Mouse (Mus musculus): ENCODE measurements around the gene Nrbf2.
A peak's percentile ranks its signal among the peaks of the same experiment; 100 is the strongest.

The Nrbf2 gene

DNA sequence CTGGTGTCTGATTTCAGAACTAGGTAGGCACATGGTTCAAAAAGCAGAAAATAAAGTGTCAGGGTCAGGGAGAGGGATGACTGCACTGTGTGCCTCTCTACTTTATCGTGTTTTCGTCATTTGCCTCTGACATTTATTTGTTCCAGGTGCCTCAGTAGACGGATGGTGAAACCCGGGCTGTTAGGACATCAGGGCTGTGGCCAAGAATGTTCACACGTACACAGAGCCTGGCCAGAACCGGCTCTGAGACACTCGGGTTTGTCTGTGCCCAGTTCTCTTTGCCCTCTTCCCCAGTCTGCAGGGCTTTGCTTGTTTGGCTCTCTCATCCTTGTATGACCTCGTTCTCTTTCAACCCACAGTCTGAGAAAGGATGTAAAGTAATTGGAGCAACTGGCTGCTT, 6.0 kb upstream of the Nrbf2 start:
- no peak for DNase-seq

DNA sequence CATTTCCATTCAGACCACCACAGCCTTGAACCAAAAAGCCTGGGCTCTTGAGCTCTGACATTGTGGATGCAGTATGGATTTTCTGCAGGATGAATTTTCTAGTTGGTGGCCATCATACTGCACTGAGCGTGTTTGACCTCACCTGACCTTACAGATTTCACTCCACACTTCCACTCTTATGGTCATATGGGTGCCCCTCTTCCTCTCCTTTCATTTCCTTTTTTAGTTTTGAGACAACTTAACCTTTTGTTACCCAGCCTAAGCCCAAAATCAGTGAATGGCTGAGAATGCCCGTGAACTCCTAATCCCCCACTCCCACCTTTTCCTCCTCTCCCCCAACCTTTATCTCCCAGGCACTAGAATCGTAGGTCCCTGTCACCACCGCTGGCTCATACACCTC, 5.5 kb upstream of the Nrbf2 start:
- no peak for DNase-seq

DNA sequence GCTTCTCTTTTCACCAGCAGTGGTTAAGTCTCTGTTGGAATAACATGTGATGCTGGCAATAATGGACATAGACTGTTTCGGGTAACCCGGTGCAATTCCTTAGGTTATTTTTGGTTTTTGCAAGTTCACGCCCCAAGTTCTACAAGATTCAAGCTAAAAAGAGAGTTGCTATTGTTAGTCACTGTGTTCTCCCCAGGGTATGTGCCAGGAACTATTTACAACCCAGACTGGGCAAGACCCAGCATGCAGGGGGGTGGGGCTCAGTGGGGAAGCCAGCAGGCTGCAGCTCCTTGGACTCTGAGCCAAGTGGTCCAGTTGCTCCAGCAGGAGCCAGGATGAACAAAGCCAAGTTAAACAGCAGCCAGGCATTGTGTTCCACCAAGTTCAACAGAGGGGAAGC, 2.8 kb upstream of the Nrbf2 start:
- no peak for DNase-seq

DNA sequence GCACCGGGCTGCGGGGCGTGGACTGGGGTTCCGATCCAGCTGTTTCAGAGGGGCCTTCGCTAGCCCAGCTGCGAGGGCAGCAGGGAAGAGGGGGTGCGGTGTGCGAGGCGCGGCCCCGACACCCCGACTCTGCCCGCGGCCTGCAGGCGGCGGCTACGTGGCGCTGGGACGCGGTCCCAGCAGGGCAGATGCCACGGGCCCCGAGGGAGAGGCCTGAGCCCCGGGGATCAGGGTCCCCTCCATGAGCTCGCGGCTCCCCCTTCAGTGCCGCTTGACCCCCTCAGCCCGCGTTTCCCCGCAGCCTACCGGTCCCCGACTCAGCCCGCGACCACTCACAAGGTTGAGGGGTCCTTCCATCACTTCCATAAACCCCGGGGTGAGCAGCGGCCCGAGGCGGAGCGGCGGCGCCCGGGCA, 337 bp downstream of the Nrbf2 start:
- peak; percentile 68 for DNase-seq

- DNase-seq = peak; percentile 10
Measured at GRCm38 (mm10) chr10:67284311-67284710, 794 bp downstream of the Nrbf2 start.

- DNase-seq = no peak
Measured at GRCm38 (mm10) chr10:67283516-67283915, 1.6 kb downstream of the Nrbf2 start.

DNA sequence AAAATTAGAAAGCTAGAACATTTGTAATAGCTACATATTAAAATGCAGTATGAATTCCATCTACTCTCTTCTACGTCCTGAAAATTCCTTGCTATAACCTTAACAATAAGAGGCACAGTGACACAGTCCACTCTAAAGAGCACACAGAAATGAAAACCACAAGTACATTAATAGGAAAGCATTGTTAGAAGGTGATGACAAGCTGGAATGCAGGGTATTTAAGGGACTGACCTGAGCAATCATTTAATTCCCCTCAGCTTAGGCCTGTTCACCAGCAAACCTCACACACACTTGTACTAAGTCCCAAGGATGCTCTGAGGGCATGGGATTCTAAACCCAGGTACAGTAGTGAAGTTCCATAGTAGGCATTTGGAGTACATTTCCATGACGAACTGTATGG, 2.6 kb downstream of the Nrbf2 start:
- no peak for DNase-seq

- DNase-seq = no peak
Measured at GRCm38 (mm10) chr10:67281852-67282251, 3.3 kb downstream of the Nrbf2 start.

- no peak for DNase-seq
Measured at GRCm38 (mm10) chr10:67275916-67276315, 9.2 kb downstream of the Nrbf2 start.

GRCm38 (mm10) chr10:67264852-67265251, 20.3 kb downstream of the Nrbf2 start:
- peak; percentile 49 for DNase-seq

- DNase-seq = no peak
Measured at GRCm38 (mm10) chr10:67253115-67253514, 32.0 kb downstream of the Nrbf2 start.

DNA sequence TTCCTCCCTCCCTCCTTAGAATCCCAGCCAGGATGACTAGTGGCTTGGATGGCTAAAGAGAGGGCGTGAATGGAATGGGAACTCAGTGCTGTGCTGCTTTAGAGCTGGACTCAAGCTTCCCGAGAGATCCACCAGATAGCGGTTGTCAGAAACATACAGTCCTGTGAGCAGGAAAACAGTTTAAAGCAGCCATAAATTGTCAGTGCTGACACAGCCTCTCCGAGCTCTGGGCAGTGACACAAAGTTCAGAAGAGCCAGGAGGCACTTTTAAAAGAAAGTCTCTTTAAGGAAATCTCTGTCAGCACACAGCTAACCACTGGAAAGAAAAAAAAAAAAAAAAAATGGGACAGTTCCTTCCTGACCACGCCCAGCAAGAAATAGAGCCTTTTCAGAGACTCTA, 32.8 kb downstream of the Nrbf2 start:
- no peak for DNase-seq

DNA sequence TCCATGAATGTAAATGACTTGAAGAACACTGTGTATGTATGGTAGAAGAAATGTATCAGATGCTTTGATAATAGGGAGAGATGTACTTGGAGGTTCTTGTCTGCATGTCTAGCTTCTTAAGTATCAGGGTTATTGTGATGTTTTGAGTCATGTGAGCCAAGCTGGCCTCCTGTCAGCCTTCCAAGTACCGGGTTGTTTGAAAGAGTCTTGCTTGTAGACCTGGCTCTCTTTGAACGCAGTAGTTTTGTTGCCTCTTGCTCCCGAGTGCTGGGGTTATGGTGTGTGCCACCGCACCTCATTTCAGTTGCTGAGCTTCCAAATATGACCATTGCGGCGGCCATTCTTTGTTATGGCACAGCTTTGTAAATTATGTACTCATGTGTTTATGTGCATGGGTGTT, 34.3 kb downstream of the Nrbf2 start:
- no peak for DNase-seq

GRCm38 (mm10) chr10:67249486-67249885, 35.6 kb downstream of the Nrbf2 start:
- no peak for DNase-seq

GRCm38 (mm10) chr10:67247145-67247544, 38.0 kb downstream of the Nrbf2 start:
- peak; percentile 82 for DNase-seq

DNA sequence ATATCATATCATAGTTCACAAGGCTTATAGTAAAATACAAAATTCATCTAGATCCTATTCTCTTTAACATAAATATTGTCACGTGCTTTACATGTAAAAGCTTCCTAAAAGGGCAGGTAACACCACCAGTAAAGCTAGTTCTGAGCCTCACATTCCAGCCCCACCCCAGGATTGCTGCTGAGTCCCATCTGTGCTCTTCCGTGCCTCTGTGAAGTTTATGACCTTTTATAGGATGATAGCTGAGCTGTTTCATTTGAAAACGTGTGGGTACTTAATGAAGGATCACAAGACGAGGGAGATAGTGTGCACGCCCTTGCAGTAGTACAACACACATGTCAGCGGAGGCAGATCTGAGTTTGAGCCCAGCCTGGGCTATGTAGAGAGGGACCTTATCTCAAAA, 54.7 kb downstream of the Nrbf2 start:
- DNase-seq = no peak

DNA sequence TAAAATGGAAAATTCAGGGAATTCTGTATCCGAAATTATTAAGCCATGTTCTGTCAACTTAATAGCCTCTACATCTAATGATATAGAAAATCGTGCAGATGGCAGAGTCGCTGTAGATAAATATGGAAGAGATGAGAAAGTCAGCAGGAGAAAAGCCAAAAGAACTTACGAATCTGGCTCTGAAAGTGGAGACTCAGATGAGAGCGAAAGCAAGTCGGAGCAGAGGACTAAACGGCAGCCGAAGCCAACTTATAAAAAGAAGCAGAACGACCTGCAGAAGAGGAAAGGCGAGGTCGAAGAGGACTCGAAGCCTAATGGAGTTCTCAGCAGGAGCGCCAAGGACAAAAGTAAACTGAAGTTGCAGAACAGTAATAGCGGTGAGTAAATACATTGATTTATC, 58.6 kb downstream of the Nrbf2 start:
- no peak for DNase-seq

DNA sequence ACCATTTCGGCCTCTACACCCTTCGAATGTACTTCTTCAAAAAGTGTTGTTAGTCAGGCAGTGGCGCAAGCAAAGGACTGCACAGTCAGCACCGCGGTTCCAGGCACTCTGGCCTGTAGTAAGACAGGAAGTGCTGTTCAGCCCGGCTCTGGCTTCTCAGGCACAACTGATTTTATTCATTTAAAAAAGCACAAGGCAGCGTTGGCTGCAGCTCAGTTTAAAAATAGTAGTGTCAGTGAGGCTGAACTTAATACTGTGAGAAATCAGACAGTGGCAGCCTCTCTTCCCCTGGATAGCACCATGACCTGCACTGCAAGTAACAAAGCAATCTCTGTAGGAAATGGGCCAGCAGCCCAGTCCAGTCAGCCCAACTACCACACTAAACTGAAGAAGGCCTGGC, 59.0 kb downstream of the Nrbf2 start:
- peak; percentile 22 for DNase-seq

GRCm38 (mm10) chr10:67225528-67225927, 59.6 kb downstream of the Nrbf2 start:
- DNase-seq = no peak

- no peak for DNase-seq
Measured at GRCm38 (mm10) chr10:67223942-67224341, 61.2 kb downstream of the Nrbf2 start.

- DNase-seq = no peak
Measured at GRCm38 (mm10) chr10:67221284-67221683, 63.8 kb downstream of the Nrbf2 start.

DNA sequence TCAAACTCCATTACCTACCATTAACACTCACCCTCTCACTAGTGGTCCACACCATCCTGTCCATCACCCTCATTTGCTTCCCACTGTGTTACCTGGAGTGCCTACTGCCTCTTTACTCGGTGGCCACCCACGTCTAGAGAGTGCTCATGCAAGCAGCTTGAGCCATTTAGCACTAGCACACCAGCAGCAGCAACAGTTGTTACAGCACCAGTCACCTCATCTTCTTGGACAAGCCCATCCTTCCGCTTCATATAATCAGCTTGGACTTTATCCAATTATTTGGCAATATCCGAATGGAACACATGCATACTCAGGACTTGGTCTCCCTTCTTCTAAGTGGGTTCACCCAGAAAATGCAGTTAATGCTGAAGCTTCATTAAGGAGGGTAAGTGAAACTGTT, 64.9 kb downstream of the Nrbf2 start:
- no peak for DNase-seq

- DNase-seq = no peak
Measured at GRCm38 (mm10) chr10:67218873-67219565, 66.1 kb downstream of the Nrbf2 start.

GRCm38 (mm10) chr10:67216872-67217271, 68.2 kb downstream of the Nrbf2 start:
- no peak for DNase-seq

Measured in thymus, postnatal 4 days (tissue).